Mouse (Mus musculus) limb, embryonic 14.5 days (tissue): ENCODE measurements at regions not wholly inside any gene's neighbourhood (a gene's known extent, or its start where the extent isn't known, plus 50 kb on each side); places are given as distances from the start of the nearest gene placed in this dataset.

Experiments used
- ATAC-seq: fragments of 200-750 bp; cut with Nextera tagmentation; 2 replicates; pipeline ENCODE4 v1.8.0; 2017; ENCODE audit warnings: low read depth, moderate number of reproducible peaks, moderate TSS enrichment; ENCODE audit not compliant: low FRiP score
- DNase-seq: peaks from one replicate; pipeline ENCODE4 v3.0.0-alpha.2; 2015; ENCODE audit warnings: low spot score
- H3K27ac ChIP-seq: fragments of 300-500 bp; sonication (generic); replicated peaks from 2 replicates; pipeline ENCODE4 v1.5.1; 2014; ENCODE audit warnings: low read depth, mild to moderate bottlenecking, low read length, moderate library complexity, mixed read lengths
- H3K27me3 ChIP-seq: fragments of 300-500 bp; sonication (generic); 2 replicates; pipeline ENCODE4 v1.6.1; 2014; ENCODE audit warnings: low read length, mixed read lengths; ENCODE audit not compliant: control insufficient read depth, insufficient read depth
- H3K36me3 ChIP-seq: fragments of 300-500 bp; sonication (generic); 2 replicates; pipeline ENCODE4 v1.6.1; 2014; ENCODE audit warnings: mild to moderate bottlenecking, low read length, moderate library complexity, mixed read lengths; ENCODE audit not compliant: control insufficient read depth, insufficient read depth
- H3K4me1 ChIP-seq: fragments of 300-500 bp; sonication (generic); 2 replicates; pipeline ENCODE4 v1.6.1; 2014; ENCODE audit warnings: antibody characterized with exemption, low read length, mixed read lengths; ENCODE audit not compliant: control insufficient read depth, insufficient read depth
- H3K4me2 ChIP-seq: fragments of 300-500 bp; sonication (generic); replicated peaks from 2 replicates; pipeline ENCODE4 v1.6.1; 2014; ENCODE audit warnings: low read depth, mild to moderate bottlenecking, low read length, moderate library complexity; ENCODE audit not compliant: severe bottlenecking
- H3K4me3 ChIP-seq: fragments of 300-500 bp; sonication (generic); replicated peaks from 2 replicates; pipeline ENCODE4 v1.5.1; 2014; ENCODE audit warnings: low read length
- H3K9ac ChIP-seq: fragments of 300-500 bp; sonication (generic); 2 replicates; pipeline ENCODE4 v1.6.1; 2014; ENCODE audit warnings: mild to moderate bottlenecking, low read depth, low read length, moderate library complexity; ENCODE audit not compliant: severe bottlenecking
- H3K9me3 ChIP-seq: fragments of 300-500 bp; sonication (generic); 2 replicates; pipeline ENCODE4 v1.6.1; 2016; ENCODE audit warnings: low read length; ENCODE audit not compliant: control insufficient read depth
- POLR2A ChIP-seq: fragments of 200-500 bp; IDR thresholded peaks from 2 replicates; pipeline ENCODE4 v1.8.0; 2012; ENCODE audit warnings: inconsistent platforms, mild to moderate bottlenecking, moderate library complexity, borderline replicate concordance; ENCODE audit not compliant: insufficient read depth, insufficient read length; ENCODE audit errors: extremely low read depth
- WGBS: fragments of 180-500 bp; shearing (Covaris S2); extraction: QIAGEN DNeasy Blood & Tissue Kit; methylation state at CpG from one replicate; pipeline ENCODE4 v1.1.7; 2014; 5-methylcytosine and 5-hydroxymethylcytosine counted together

- 65% methylated on average over 6 of the region's 6 CpGs for WGBS
- Histone ChIP-seq H3K9ac (no peak overlapping the region), H3K27me3 (no peaks in the 10 kb centered on the region), H3K4me2 (no peak overlapping the region), H3K4me1 (peaks cover 2% of the 10 kb centered on the region; the same call in 1 of the 2 replicates), H3K27ac (no peak overlapping the region), H3K4me3 (no peak overlapping the region), H3K9me3 (no peaks in the 10 kb centered on the region), H3K36me3 (no peaks in the 10 kb centered on the region)
- DNase-seq: no peak
- no peak for TF ChIP-seq POLR2A
- ATAC-seq: no peak
Observed at GRCm38 (mm10) chr13:97847561-97847960, 87.1 kb upstream of the Gm10260 start.

- Histone ChIP-seq H3K27ac (no peak overlapping the region), H3K4me2 (no peak overlapping the region), H3K27me3 (no peaks in the 10 kb centered on the region), H3K9me3 (no peaks in the 10 kb centered on the region), H3K4me1 (peaks cover 3% of the 10 kb centered on the region; the same call in 1 of the 2 replicates), H3K36me3 (no peaks in the 10 kb centered on the region), H3K4me3 (no peak overlapping the region), H3K9ac (no peak overlapping the region)
- WGBS: 85% methylated on average over 5 of the region's 5 CpGs
- ATAC-seq: no peak
- DNase-seq: no peak
- TF ChIP-seq POLR2A: no peak
Observed at GRCm38 (mm10) chr13:97845148-97845547, 84.7 kb upstream of the Gm10260 start.

- no peaks in the 10 kb centered on the region for H3K9me3 ChIP-seq
- H3K27ac ChIP-seq: no peak overlapping the region
- ATAC-seq (no peak), DNase-seq (no peak)
- TF ChIP-seq POLR2A: no peak
- WGBS: 57% methylated on average over 5 of the region's 5 CpGs
- no peak overlapping the region for H3K9ac ChIP-seq
- no peaks in the 10 kb centered on the region for H3K36me3 ChIP-seq
- H3K4me2 ChIP-seq: no peak overlapping the region
- H3K4me1 ChIP-seq: peaks cover 9% of the 10 kb centered on the region
- no peak overlapping the region for H3K4me3 ChIP-seq
- H3K27me3 ChIP-seq: no peaks in the 10 kb centered on the region
Observed at GRCm38 (mm10) chr13:97842801-97843200, 82.4 kb upstream of the Gm10260 start.

- H3K36me3 ChIP-seq: no peaks in the 10 kb centered on the region
- no peak for TF ChIP-seq POLR2A
- H3K27ac ChIP-seq: no peak overlapping the region
- WGBS: 93% methylated on average over 7 of the region's 7 CpGs
- H3K27me3 ChIP-seq: no peaks in the 10 kb centered on the region
- peaks cover 16% of the 10 kb centered on the region for H3K4me1 ChIP-seq
- no peak for DNase-seq
- no peak overlapping the region for H3K4me3 ChIP-seq
- H3K9ac ChIP-seq: no peak overlapping the region
- ATAC-seq: no peak
- no peak overlapping the region for H3K4me2 ChIP-seq
- H3K9me3 ChIP-seq: no peaks in the 10 kb centered on the region
Observed at GRCm38 (mm10) chr13:97841503-97841902, 81.1 kb upstream of the Gm10260 start.

- Histone ChIP-seq H3K9ac (no peak overlapping the region), H3K4me2 (no peak overlapping the region), H3K27ac (no peak overlapping the region), H3K9me3 (no peaks in the 10 kb centered on the region), H3K27me3 (no peaks in the 10 kb centered on the region), H3K4me1 (peaks cover 16% of the 10 kb centered on the region), H3K4me3 (no peak overlapping the region), H3K36me3 (no peaks in the 10 kb centered on the region)
- WGBS: 24% methylated on average over 7 of the region's 7 CpGs
- ATAC-seq (no peak), DNase-seq (no peak)
- TF ChIP-seq POLR2A: no peak
Observed at GRCm38 (mm10) chr13:97839617-97840308, 79.3 kb upstream of the Gm10260 start.
